Mouse (Mus musculus) forebrain, embryonic 11.5 days (tissue): ENCODE results near the gene Vmn2r110. TPM values are rescaled to one million over a fixed set of nuclear protein-coding genes. Genes with fewer than 3 reads are reported as not detected.

Experiments
- ATAC-seq: fragments of 200-750 bp; cut with Nextera tagmentation; replicated peaks from 2 replicates; pipeline ENCODE4 v1.8.0; 2017; ENCODE audit warnings: moderate TSS enrichment; ENCODE audit not compliant: low FRiP score
- DNase-seq: peaks from one replicate; pipeline ENCODE4 v3.0.0-alpha.2; 2017; ENCODE audit warnings: low spot score
- H3K27ac ChIP-seq: fragments of 300-500 bp; sonication (generic); 2 replicates; pipeline ENCODE4 v1.5.1; 2014; ENCODE audit warnings: low read depth, low read length
- H3K27me3 ChIP-seq: fragments of 300-500 bp; sonication (generic); 2 replicates; pipeline ENCODE4 v1.6.1; 2014; ENCODE audit warnings: mild to moderate bottlenecking, low read length, mixed read lengths; ENCODE audit not compliant: control insufficient read depth, insufficient read depth
- H3K36me3 ChIP-seq: fragments of 300-500 bp; sonication (generic); 2 replicates; pipeline ENCODE4 v1.6.1; 2014; ENCODE audit warnings: mild to moderate bottlenecking, low read length, moderate library complexity, mixed read lengths; ENCODE audit not compliant: control insufficient read depth, insufficient read depth
- H3K4me1 ChIP-seq: fragments of 300-500 bp; sonication (generic); replicated peaks from 2 replicates; pipeline ENCODE4 v1.6.1; 2014; ENCODE audit warnings: low read length, mixed read lengths; ENCODE audit not compliant: control insufficient read depth, insufficient read depth
- H3K4me2 ChIP-seq: fragments of 300-500 bp; sonication (generic); 2 replicates; pipeline ENCODE4 v1.6.1; 2014; ENCODE audit warnings: low read depth, mild to moderate bottlenecking, low read length, moderate library complexity, mixed read lengths; ENCODE audit not compliant: severe bottlenecking
- H3K4me3 ChIP-seq: fragments of 300-500 bp; sonication (generic); 2 replicates; pipeline ENCODE4 v1.5.1; 2014; ENCODE audit warnings: low read depth, low read length
- H3K9ac ChIP-seq: fragments of 300-500 bp; sonication (generic); 2 replicates; pipeline ENCODE4 v1.6.1; 2014; ENCODE audit warnings: low read length
- H3K9me3 ChIP-seq: fragments of 300-500 bp; sonication (generic); 2 replicates; pipeline ENCODE4 v1.6.1; 2016; ENCODE audit warnings: low read length, mixed read lengths; ENCODE audit not compliant: control insufficient read depth
- WGBS: fragments of 180-500 bp; shearing (Covaris S2); extraction: QIAGEN DNeasy Blood & Tissue Kit; methylation state at CpG from one replicate; pipeline ENCODE4 v1.1.7; 2014; 5-methylcytosine and 5-hydroxymethylcytosine counted together
- polyA plus RNA-seq: library from polyadenylated mRNA; unstranded; fragments of >200 nt; fragmentation: Nextera tagmentation; extraction: Ambion mirVana; gene quantifications from 2 replicates; pipeline ENCODE4 v1.2.1, GENCODE M21; 2014

Gene Vmn2r110
- 0.04 TPM in 1 of 2 replicates, not detected in the other for polyA plus RNA-seq

DNA sequence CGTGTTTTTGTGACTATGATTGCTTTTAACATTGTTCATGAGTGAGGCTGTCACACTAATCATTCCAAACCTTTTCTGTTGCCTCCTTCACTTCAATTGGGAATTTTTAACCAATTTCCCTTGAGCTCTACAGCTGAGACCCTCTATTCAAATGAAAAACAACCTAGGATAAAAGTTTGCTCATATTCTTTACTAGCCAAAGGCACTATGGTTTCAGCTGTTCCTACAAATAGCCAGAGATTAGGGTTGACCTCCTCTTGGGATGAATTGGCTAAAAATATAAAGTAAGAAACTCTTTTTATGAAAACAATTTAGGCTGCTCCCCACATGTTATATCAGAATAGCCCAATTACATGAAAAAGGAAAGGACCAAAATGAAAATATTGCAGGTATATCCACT is at the start of gene Vmn2r110:
Gene Vmn2r110, minus strand, starts transcription at position 101 of the 400 bp plus-strand sequence.
- H3K4me2 ChIP-seq, result no peak within 1 kb of the TSS
- DNase-seq, result no peak
- no peak within 1 kb of the TSS for H3K4me3 ChIP-seq
- H3K36me3 ChIP-seq, result no peaks in the 10 kb centered on the region
- whole genome bisulfite sequencing, result 34% methylated on average over 1 of the region's 1 CpGs
- H3K9ac ChIP-seq, result no peak within 1 kb of the TSS
- ATAC-seq, result no peak
- no peaks in the 10 kb centered on the region for H3K4me1 ChIP-seq
- H3K27me3 ChIP-seq, result no peaks in the 10 kb centered on the region
- no peak within 1 kb of the TSS for H3K27ac ChIP-seq
- no peaks in the 10 kb centered on the region; the same call in 1 of the 2 replicates for H3K9me3 ChIP-seq

DNA sequence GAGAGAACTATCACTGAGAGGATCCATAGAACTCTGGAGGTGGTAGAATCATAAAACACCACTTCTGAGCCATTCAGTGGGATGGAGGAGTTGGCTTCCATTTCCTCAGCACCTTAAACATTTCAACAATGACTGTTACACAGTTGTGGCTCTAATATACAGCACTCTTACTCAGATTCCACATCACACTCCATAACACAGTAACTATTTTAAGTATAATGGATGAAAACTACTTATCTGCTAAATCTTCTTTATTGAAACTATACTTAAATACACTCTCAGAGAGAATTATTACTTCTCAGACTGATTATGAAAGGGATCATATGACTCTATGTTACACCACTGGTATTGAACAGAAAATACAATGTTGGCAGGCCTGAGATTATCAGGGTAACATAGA is 28.6 kb upstream of the Vmn2r110 start, which contains the start of gene Fpr-rs3:
Gene Fpr-rs3, minus strand, starts transcription at position 101 of the 400 bp plus-strand sequence.
- Histone ChIP-seq H3K27me3 (no peaks in the 10 kb centered on the region), H3K4me2 (no peak within 1 kb of the TSS), H3K9me3 (peaks cover 2% of the 10 kb centered on the region; the same call in 1 of the 2 replicates), H3K9ac (no peak within 1 kb of the TSS), H3K36me3 (no peaks in the 10 kb centered on the region), H3K4me3 (no peak within 1 kb of the TSS), H3K4me1 (no peaks in the 10 kb centered on the region), H3K27ac (no peak within 1 kb of the TSS)
- ATAC-seq (no peak), DNase-seq (no peak)

DNA sequence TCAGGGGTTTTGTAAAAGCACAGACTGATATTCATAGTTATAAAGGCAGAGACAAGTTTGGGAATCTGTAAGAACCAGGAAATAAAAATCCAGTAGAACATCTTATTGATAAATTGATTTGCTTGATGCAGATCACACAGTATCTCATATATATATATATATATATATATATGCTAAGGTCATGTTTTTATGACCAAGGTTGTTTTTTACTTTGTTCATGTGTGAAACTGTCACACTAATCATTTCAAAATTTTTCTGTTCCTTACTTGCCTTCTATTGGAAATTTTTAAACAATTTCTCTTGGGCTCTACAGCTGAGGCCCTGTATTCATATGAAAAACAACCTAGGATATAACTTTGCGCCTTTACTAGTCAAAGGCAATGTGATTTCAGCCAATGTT is 31.6 kb downstream of the Vmn2r110 start, which contains the start of gene Vmn2r109:
Gene Vmn2r109, minus strand, starts transcription at position 101 of the 400 bp plus-strand sequence.
- Histone ChIP-seq H3K9me3 (no peaks in the 10 kb centered on the region; the same call in 1 of the 2 replicates), H3K9ac (no peak within 1 kb of the TSS), H3K4me2 (no peak within 1 kb of the TSS), H3K4me3 (no peak within 1 kb of the TSS), H3K27me3 (no peaks in the 10 kb centered on the region), H3K27ac (no peak within 1 kb of the TSS), H3K4me1 (no peaks in the 10 kb centered on the region), H3K36me3 (no peaks in the 10 kb centered on the region)
- no peak for ATAC-seq
- WGBS, result 94% methylated on average over 1 of the region's 1 CpGs
- DNase-seq, result no peak

Other genes starting within 250 kb of the Vmn2r110 start
- gene Vmn1r224, start 182.3 kb downstream of the Vmn2r110 start, polyA plus RNA-seq, result not detected in 2 replicates
- not detected in 2 replicates for gene Vmn2r108, start 115.1 kb downstream of the Vmn2r110 start, polyA plus RNA-seq
- gene Vmn1r225, start 98.3 kb downstream of the Vmn2r110 start, polyA plus RNA-seq, result not detected in 2 replicates
- not detected in 2 replicates for gene Vmn2r109, start 31.7 kb downstream of the Vmn2r110 start, polyA plus RNA-seq
- gene Fpr-rs3, start 28.5 kb upstream of the Vmn2r110 start, polyA plus RNA-seq, result not detected in 2 replicates
- gene Vmn1r226, start 86.4 kb upstream of the Vmn2r110 start, polyA plus RNA-seq, result not detected in 2 replicates
- not detected in 2 replicates for gene Vmn1r227, start 133.4 kb upstream of the Vmn2r110 start, polyA plus RNA-seq
- not detected in 2 replicates for gene Vmn1r228, start 189.7 kb upstream of the Vmn2r110 start, polyA plus RNA-seq
- gene Vmn1r229, start 215.1 kb upstream of the Vmn2r110 start, polyA plus RNA-seq, result 0.03 TPM in 1 of 2 replicates, not detected in the other
- gene Vmn1r230, start 244.0 kb upstream of the Vmn2r110 start, polyA plus RNA-seq, result not detected in 2 replicates